Mouse (Mus musculus) E14TG2a.4 (cell line): ENCODE data around the gene Srebf1.

Experiments used
- CTCF ChIP-seq: conservative IDR thresholded peaks from 2 replicates; pipeline ENCODE4 v1.5.1; 2014; ENCODE audit warnings: low read length
- POU5F1 ChIP-seq: IDR thresholded peaks from 2 replicates; pipeline ENCODE4 v1.6.1; 2014; ENCODE audit warnings: low read length, borderline replicate concordance

DNA sequence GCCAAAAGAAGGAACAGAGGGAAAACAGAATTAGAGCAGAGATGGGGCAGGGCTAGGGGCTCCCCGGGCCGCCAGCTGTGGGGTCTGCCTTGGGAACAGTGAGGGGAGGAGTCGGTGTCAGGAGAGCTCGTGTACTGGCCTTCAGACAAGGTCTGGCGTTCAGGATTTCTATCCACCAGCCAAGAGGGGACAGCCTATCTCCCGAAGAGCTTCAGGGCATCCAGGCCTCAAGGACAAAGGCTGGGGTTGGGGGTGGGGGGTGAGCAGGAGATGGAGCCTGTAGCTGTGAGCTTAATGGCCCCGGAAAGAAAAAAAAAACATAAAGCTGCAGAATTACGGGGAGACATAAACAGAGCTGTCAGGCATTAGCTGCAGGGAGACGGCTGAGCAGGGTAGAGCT lies 53.6 kb downstream of the Srebf1 start:
- TF ChIP-seq CTCF (no peak), POU5F1 (no peak)
